Mouse (Mus musculus) kidney, postnatal 10 days (tissue): Measurements from ENCODE around the gene Adamts17.

Experiments
- DNase-seq: peaks from one replicate; pipeline ENCODE4 v3.0.0; 2021; ENCODE audit warnings: mixed read lengths

Adamts17 gene

DNA sequence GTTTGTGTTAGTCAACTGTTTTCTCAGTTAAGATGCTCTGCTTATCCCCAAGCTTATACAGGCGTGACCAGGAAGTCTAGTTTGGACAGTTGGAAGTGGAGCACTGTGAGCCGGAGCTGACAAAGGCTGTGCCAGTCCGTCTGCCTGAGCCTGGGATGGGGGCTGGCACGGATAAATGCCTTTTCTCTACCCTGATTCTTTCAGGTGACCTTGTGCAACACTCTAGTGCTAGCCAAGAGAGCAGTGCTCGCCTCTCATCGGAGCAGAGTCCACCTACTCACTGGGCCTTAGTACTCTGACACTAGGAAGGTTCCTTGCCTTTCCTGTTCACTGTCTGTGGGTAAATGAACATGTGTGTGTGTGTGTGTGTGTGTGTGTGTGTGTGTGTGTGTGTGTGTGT is 95.5 kb downstream of the Adamts17 start:
- DNase-seq: no peak

GRCm38 (mm10) chr7:66936042-66936755 is 96.7 kb downstream of the Adamts17 start:
- peak; percentile 59 for DNase-seq

GRCm38 (mm10) chr7:66936911-66937310 is 97.4 kb downstream of the Adamts17 start:
- DNase-seq: no peak

GRCm38 (mm10) chr7:66938988-66939783 is 99.7 kb downstream of the Adamts17 start:
- DNase-seq: no peak

DNA sequence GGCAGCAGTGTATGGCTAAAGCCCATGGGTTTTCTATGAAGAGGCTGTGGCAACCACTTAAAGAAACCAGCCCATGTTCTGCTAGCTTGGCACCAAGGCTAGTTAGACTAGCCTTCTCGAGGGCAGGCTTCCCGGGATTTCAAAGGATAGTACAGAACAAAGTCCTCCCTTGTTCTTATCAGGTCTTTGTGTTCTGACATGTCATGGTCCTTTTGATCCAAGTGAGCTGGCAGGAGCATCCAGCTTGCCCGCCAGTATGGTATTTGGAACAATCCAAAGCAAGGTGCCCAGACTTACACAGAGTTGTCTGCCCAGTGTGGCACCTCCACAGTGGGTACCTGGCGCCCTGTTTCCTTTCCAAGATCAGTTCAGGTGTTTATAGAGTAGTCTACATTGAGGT is 101.2 kb downstream of the Adamts17 start:
- DNase-seq: no peak

- DNase-seq: no peak
These were observed 109.5 kb downstream of the Adamts17 start for GRCm38 (mm10) chr7:66949006-66949405.

DNA sequence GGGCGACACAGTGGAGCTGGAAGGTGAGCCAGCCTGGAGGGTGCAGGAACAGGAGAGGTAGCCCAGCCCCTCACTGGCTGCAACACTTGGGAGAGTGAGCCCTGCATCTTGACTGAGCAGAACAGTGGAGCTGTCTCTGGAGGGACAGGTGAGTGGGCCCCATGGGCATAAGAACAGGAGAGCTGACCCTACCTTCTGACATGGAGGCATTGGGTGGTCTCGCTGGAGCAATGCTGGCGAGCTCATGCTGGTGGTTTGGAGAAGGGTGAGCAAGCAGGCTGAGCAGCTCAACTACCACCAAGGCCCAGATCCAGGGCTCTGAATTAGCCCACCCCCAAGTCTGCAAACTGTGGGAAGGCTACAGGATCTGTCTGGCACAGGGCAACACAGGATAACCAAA is 113.4 kb downstream of the Adamts17 start:
- DNase-seq: peak; percentile 2

GRCm38 (mm10) chr7:66954073-66954472 is 114.5 kb downstream of the Adamts17 start:
- no peak for DNase-seq

DNA sequence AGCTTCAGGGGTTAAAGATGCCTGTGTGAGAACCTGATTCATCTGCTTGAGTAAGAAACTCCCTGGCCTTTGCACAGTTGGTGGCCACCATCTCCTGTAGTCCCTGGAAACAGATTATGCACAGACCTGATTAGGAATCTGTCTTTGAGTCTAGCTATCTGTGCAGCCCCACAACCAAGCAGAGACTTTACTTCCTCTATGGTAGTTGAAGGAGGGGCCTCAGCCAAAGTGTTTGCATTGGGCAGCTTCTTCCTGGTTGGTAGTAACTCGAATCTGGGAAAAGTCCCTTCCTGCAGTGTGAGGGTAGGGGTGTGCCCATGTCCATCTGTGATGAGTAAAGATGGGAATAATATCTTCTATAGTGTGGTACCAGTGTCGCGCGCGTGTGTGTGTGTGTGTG is 115.2 kb downstream of the Adamts17 start:
- peak; percentile 3 for DNase-seq

DNA sequence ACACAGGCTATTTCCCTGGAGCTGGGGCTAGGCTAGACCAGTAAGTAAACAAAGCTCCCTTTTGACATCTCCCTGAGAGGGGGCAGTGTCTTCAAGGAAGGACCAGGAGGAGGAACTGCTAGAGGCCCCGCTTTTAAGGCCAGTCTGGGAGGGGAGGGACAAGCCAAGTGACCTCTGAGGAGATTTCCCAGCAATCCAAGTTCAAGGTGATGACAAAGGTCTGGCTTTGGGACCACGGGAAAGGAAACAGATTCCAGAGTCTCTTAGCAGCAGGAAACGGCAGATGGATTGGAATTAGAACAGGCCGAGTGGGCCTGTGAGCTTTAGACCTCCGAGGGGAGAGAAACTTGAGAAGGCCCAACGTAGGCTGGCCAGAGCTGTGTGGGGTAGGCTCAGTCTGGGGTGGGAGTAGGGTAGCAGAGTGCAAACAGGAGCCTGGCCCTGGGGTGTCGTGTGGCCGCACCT is 116.0 kb downstream of the Adamts17 start:
- DNase-seq: peak; percentile 63

DNA sequence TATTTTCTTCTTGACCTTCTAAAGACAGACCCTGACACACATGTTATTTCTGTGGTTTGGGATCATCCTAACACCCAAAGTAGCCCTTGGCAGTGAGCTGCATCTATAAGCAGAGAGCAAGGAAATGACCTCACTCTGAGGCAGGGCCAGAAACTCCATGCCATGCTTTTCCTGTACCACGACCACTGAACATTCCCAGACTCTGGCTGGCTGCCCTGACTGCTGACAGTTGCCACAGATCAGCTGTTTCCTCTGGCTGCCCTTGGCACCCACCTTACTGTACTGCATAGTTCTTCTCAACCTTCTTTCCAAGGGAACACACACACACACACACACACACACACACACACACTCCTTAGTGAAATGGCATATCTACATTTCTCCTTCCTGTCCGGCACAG is 116.4 kb downstream of the Adamts17 start:
- peak; percentile 82 for DNase-seq

- peak; percentile 3 for DNase-seq
These were observed 118.2 kb downstream of the Adamts17 start for GRCm38 (mm10) chr7:66957764-66958163.

- peak; percentile 19 for DNase-seq
These were observed 120.9 kb downstream of the Adamts17 start for GRCm38 (mm10) chr7:66960246-66961033.

DNA sequence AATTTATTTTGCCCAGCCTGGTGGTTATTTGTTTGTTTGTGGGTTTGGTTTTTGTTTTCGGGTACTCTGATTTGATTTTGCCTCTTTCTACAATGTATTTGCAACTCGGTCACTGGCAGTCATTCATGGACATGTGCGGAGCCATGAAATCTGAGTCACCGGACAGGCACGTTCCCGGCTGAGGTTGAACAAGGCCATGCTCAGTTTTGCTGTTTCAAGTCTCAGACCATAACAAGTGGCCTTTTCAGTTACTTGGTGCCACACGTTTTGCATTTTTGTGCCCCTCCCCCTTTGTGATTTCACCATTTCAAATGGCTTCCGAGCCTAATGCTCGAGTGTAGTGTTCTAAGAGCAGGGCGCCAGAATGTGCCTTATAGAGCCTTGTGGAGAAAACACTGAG is 123.2 kb downstream of the Adamts17 start:
- DNase-seq: peak; percentile 13

DNA sequence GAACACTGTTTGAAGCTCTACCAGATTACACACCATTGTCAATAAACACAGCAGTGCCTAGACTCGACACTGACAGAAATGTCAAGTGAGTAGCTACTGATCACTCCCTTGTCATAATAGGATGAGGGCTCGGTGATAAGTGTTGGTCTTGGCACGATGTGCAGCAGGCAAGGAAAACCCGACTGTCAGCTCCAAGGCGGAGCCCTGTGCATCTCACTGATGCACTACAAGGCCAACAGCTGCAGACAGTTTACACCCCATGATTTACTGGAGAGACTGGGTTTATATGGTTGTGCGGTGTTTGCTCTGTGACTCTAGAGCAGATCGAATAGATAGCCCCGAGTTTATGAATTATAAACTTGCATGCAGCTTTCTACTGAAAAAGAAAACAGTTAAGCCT is 124.0 kb downstream of the Adamts17 start:
- peak; percentile 41 for DNase-seq

DNA sequence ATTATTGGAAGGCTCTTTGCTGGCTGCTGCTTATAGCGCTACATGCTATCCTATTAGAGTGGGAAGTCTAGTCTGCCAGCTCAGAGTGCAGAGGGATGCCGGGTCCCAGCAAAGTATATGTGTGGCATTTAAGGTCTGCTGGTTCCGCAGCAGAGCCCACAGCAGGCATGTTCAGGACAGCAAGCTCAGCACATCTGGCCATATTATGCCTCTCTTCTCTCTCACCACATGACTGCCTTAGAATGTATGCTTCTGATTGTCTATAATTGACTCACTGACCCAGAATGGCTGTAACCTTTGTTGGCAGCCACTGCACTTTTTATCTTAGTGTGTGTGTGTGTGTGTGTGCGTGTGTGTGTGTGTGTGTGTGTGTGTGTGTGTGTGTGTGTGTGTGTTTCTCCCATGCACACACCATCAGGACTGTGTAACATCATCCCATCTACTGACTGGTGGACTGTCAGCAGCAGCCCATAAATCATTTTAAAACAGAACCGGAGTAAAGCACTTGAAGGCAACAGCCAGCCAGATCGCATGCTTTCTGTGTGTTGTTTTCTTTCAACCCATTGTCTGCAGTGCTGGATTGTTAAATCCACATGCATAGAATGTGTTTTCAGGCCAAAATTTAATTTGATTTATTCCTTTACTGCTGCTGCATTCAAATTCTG is 127.1 kb downstream of the Adamts17 start:
- DNase-seq: peak; percentile 6

DNA sequence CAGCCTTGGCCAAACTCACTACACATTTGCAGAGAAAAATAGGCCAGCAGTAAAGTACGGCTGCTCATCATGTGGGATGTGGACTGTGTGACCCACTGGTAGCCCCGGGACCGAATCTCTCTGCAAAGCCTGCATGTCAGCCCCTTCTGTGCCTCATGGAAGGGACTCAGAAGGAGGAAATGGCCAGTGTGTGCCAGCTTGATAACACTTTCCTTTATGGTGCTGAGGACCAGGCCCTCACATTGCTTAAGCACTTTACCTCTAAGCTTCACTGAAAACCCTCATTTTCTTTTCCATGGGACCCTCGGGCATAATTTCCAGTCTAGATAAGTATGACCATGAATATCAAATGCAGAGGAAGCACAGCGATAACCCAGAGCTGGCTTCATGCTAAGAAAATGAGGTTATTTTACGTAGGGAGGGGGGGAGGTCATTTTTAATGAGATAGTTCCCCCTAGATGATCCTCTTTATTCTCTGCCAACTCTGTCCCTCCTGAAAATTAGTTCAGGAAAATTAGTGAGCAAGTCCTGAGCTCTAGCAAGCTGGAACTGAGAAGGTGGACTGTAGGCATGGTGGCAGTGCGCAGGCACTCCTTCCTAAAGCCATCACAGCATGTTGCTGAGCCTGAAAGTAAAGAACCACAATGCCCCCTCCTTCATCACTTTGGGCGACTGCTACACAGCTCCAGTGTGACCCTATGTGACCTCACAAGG is 127.8 kb downstream of the Adamts17 start:
- DNase-seq: no peak

DNA sequence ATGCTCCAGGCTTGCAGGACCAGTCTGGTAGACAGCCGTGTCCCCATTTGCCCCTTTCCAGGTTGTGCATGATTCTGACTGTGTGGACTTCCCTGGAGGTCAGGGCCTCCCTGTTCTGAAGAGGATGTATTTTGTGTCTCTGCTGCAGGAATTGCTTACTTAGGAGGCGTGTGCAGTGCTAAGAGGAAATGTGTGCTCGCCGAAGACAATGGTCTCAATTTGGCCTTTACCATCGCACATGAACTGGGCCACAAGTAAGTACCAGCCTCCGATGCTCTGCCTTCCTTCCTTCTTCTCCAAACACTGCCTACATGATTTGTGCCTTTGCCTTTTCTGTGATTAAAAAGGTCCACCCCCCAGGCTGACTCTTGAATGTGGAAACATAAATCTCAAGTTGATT is 129.1 kb downstream of the Adamts17 start:
- peak; percentile 32 for DNase-seq

DNA sequence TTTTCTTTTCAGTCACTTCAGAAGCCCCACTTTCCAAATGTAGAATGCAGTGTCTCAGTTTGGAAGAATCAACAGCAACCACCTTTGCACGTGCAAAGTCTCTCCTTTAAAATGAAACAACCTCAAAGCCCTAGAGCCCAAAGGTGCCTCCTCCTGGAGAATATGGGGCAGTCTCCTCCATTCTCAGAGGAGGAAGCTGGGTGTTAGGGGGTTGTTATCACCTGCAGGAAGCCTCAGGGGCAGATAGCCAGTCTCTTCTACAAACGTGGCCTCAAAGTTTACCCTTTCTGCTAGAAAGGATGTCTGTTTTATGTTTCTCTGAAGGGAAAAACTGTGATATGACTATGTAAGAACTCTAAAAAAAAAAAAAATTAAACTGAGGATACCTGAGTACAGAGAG is 129.7 kb downstream of the Adamts17 start:
- peak; percentile 2 for DNase-seq

- DNase-seq: no peak
These were observed 130.7 kb downstream of the Adamts17 start for GRCm38 (mm10) chr7:66970235-66970634.

- no peak for DNase-seq
These were observed 131.4 kb downstream of the Adamts17 start for GRCm38 (mm10) chr7:66970974-66971373.

DNA sequence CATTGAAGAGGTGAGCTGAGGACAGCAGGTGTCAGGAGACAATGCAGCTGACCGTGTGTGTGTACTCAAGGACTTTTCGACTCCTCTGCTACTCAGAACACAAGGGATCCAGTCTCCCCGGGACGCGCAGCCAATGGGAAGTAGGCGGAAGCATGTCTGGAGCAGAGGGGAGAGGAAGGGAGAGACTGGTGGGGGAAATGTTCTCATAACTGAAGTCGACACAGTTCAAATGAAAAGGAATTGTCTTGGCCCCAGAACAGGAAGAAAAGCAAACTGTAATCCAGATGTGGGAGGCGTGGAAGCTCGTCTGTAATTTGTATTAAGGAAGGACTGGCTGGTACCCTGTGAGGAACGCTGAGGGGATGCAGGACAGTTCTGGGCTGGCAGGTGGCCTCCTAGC is 135.3 kb downstream of the Adamts17 start:
- peak; percentile 25 for DNase-seq
